Mouse (Mus musculus) lung, postnatal 14 days (tissue): ENCODE data around the gene Gnai3.

Source experiments
- DNase-seq: peaks from one replicate; pipeline ENCODE4 v3.0.0; 2021

Gene Gnai3

DNA sequence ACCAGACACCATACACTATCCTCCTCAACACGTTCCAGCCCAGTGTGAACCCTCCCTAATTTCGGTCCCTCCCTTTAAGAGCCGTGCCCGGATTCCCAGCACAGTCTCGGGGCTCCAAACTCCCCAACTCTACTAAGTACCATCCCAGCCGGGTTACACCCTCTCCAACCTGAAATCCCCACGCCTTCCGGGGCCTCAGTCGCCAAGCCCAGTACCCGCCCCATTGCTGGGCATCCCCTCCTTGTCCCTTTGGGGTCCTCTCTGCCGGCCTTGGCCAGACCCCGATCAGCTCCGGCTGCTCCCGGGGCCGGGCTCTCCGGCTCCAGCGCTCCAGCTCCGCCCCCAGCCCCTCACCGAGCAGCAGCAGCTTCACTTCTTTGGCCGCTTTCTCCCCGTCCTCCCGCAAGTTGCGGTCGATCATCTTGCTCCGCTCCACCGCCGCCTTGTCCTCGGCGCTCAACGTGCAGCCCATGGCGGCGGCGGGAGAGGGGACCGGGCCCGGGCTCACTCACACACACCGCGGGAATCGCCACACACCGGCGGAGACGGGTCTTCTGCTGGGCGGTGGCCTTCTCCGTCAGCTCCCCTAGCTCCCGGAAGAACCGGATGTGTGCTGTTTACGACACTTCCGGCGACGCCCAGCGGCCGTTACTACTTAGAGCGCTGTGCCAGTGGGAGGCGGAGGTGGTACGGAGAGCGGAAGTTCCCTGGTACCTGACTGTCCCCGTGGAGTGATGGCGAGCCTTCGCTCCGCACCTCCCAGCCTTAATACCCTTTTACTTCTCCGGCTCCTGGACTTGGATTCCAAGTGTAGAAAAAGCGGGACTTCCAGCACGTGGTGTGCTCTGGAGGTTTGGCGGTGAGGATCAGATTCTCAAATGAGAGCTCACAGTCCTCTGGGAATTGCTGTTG is at the start of gene Gnai3:
Gene Gnai3, minus strand, starts transcription at position 613 of the 912 bp plus-strand sequence.
- peak; percentile 92 for DNase-seq

DNA sequence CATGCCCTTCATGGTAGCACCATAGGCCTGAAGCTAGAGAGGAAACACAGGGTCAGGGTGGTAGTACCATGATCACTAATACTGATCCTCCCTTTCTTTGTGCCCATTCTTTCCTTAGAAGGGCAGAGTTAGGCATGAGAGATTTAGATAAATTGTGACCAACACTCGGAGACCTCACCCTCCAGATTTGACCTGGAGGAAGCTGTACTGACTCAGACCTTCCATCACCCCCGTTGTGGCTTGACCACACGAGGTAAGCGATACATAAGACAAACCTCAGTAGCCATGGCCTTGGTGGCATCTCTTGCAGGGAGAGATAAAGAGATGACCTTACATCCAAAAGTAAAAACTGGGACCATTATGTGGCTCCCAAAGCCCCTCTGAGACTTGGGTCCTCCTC is 49.3 kb upstream of the Gnai3 start:
- DNase-seq = no peak

DNA sequence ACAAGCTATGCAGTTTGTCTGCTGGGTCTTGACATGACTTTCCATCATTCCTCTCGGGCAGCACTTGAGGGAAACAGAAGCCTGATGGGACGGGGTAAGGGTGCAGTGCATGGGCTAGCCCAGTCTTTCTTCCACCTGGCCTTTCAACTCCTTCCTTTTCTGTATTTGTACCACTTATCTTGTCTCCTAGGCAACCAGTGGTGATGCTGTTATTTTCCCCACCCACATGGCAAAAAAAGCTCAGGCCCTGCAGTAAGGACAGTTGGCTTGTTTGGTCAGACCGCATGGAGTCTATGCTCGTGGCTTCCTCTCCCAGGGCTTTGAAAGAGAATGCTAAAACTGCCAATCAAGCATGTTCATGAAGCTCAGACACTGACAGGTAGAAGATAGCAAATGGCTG is 47.7 kb upstream of the Gnai3 start:
- DNase-seq = no peak

DNA sequence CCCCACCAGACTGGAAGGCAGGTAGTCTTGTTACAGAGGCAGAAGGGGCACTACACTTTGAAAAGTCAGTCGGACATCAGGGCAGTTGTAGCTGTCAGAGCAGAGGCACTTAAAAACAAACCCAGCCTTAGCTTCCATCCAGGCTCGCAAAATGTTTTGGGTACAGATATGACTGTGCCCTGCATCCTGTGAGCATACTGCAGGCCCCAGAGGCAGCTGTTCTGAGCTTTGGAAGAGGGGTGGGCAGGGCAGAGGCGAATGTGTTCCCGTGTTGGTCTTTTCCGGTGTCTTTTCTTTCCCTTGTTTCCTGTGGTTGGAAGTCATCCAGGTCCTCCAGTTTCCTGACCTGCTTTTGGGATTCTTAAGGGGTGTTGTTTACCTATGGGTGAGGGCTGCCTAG is 44.0 kb upstream of the Gnai3 start:
- DNase-seq = no peak

DNA sequence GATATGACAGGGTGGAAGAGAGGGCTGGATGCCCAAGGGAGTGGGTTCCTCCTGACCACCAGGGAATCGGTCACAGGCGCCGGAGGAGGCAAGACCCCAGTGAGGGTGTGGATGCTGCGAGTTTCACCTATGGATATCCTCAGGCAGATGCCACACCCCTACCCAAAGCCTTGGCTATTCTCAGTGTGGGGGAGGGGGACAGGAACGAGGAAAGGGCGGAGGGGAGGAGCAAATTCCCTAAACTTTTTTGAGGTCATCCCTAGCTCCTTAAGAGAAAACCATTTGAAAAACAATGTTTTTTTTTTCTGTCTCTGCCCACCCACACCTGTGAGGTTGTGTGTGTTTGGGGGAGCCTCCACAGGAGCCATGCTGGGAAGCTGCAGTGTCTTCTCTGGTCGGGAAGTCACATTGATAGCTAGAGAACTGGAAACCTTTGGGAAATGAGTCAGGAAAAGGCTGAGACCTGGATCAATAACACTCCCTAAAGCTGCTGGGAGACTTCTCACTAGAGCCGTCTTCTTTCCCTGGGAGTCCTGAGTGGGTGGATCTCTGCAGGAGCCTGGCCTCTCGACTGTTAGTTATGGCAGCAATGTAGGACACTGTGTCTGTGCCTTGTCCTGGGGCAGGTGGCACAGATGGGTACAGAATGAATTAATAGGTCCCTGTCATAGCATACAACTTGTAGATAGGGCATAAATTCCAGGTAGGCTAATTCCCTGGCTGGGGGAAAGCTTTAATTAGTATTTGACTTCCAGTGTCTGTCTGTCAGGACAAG is 43.0 kb upstream of the Gnai3 start:
- no peak for DNase-seq

DNA sequence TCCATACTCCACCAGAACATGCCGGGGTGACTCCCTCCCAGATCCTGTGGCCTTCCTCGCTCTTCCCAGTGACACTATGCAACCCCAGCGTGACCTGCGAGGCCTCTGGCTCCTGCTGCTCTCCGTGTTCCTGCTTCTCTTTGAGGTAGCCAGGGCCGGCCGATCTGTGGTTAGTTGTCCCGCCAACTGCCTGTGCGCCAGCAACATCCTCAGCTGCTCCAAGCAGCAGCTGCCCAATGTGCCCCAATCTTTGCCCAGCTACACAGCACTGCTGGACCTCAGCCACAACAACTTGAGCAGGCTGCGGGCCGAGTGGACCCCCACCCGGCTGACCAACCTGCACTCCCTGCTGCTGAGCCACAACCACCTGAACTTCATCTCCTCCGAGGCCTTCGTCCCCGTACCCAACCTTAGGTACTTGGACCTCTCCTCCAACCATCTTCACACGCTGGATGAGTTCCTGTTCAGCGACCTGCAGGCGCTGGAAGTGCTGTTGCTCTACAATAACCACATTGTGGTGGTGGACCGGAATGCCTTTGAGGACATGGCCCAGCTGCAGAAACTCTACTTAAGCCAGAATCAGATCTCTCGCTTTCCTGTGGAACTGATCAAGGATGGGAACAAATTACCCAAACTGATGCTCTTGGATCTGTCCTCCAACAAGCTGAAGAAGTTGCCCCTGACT is 41.3 kb upstream of the Gnai3 start:
- DNase-seq = no peak

DNA sequence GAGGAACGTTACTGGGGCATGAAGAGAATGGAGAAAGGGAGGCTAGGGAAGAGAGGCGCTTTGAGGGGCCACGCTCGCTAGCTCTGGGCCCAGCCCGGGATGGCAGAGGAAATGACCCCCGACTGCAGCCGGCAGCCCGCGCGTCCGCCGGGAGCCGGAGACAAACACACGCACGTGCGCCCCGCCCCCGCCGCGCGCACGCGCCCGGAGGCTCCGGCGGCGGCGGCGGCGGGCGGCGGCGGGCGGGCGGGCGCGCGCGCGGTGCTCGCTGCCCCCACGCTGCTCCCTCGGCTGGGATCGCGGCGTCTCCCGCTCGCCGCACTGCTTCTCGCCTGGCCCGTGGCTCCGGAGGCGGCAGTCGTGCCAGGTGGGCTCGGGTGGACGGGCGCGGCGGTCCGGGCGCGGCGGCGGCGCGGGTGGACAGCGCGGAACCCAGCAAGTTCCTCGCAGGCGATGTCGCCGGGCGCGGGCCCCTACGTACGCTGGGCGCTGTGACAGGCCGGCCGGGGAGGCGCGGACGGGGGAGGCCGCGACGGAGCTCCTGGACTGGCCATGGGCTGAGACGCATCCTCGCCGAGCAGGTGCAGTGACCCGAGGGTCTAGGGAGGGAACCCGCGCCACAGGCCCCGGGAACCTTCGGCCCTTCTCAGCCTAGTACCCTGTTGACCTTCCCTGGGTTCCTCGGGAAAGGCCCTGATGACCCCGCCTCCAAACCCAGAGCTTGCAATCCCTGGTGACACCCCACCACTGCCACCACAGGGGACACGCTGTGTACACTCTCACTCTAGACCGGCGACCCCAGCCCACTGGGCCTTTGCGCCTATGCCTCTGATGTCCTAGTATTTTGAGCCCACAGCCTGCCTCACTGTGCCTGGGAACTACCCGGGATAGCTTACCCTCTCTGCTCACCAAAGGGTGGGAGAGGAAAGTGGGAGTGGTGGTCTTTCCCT is 40.4 kb upstream of the Gnai3 start, which contains the start of gene Amigo1:
Gene Amigo1, plus strand, starts transcription at position 238 of the 950 bp plus-strand sequence.
- DNase-seq = peak; percentile 53

DNA sequence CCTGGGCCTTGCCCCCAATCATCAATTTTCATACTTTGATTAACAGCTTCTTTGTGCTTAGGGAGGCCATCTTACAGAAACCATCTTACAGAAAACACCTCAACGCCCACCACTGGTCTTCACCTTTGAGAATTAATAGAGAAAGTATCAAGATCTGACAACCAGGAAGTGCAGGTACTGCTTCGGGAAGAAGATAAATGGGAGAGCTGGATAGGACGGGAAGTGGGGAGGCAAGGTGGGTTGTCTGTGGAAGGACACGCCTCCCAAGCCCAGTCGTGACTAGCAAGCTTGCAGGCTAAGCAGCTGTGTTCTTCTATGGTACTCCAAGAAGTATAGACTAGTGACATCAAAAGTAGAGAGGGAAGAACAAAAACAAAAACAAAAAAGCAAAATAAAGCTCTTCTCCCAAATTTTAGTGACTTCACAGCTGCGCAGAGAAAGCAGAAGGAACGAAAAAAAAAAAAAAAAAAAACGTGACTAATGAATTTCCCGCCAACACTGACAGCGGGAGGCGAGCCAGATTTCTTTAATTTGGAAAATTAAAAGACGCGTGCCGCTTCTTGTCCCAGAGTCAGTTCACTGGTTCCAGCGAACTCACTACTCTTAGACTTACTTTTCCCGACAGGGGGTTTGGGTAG is 39.6 kb upstream of the Gnai3 start:
- DNase-seq = no peak

DNA sequence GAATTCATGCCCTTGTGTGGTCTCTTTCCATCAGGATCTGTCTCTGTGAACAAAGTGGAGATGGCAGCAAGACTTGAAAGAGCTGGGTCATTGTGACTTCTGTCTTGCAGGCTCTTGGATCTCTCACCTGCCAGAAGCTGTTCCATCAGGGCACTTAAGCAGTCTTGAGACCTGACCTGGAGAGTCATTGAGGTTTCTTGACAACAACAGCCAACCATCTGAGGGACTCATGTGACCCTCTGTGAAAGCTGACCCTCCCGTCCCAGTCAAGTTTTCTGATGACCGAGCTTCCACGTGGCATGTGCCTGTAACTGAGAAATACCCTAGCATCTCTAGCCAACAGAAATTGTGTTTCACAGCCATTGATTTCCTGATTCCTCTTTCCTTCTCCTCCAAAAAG is 38.8 kb upstream of the Gnai3 start:
- DNase-seq = no peak

DNA sequence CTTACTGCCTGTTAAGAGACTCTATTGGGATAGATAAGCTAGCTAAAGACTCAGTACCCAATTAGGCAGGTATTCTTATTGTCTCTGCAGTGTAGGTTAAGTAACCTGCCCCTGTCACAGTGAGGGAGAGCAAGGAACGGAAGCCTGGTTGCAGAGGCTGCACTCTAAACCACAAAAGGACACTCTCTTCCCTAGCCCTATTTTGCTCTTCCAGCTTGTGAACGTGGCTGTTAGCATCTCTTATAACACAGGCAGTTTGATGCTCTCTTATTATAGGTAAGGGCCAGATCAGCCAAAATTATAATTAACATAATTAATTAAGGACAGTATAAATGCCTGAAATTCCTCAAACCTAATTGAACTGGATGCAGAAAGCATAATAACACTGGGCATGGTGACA is 34.6 kb upstream of the Gnai3 start:
- DNase-seq = no peak

DNA sequence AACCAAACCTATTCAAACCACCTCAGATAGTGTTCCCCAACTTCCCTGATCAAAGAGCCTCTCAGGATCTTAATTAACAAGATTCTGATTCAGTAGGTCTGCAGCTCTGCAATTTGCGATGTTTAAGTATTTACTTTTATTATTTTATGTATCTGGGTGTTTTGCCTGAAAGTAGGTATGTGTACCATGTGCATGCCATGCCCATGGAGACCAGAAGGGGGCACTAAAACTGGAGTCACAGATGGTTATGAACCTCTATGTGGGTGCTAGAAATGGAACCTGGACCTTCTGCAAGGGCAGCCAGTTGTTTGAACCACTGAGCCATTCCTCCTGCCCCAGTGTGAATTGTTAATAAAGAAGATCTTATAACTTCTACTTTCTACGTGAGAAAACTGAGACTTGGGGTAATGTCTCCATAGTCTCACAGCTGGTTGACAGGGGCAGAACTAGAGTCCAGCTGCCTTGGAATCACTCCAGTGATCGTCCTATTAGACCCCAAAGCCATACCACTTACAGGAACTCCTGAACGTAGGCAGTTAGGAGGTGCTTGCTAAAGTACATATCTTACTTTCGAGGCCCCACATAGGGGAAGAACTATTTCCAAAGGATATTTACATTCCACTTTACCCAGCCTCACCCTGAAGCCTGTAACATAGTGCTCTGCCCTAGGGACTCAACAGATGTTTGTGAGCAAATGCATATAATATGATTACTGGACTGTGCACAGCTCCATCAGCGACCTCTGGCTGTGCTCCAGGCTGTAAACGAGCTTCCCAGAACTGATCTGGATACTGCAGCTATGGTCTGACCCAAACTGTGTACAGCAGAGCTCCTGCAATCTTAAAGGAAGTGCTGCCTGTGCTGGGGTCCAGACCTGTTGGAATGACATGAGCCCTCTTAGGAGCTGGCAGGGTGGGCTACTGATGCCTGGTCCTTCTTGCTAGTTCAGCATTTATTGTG is 33.1 kb upstream of the Gnai3 start:
- DNase-seq = no peak

DNA sequence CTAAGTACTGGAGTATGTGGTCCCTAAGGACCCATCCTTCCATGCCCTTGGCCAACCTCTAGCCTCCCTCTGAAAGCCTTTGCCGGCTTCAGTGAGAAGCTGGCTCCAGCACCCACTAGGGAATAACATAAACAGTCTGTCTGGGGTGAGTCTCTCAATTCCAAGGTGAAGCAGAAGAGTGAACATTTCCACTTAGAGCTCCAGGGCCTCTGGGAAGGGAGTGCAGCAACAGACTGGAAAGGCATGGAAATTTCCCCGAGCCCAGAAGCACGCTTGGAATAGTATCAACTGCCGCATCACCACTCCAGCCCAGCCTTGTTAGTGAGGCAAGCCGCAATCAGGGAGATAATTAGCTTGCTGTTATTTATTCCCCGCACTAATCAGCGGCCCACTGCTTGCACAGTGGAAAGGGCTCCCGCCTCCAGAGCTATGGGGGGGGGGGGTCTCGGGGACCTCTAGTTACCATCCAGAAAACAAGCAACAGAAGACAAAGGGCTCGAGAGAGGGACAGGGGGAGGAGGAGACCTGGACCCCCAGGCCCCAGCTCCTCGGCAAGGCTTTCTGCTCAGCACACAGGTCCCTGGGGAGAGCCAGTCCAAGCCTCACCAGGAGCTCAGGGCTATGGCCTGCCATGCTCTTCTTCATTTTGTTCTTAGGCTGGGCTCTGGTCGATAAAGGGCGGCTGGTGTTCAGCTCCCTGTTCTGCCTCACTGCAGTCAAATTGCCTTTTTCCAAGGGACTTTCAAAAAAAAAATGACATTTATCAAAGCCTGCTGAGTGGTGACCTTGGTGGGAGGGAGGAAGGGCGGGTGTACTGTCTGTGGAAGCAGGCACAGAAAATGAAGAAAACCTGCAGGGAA is 29.0 kb upstream of the Gnai3 start:
- DNase-seq = peak; percentile 32

DNA sequence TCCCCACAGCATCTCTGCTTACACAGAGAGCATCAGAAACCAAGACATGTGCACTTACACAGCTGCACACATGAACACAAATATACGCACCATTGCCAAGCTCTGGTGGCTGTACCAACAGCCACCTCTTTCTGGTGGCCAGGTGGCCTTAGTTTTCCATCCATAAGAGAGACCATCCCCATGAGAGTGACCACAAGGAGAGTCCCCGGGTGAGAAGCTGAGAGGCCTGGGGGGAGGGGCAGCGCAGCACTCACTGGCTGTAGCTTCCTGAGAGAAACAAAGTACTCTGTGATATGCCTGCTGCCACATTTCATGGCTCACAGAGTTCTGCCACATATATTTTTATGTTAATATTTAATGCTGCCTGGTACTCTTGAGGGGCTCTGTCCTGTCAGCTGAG is 23.3 kb upstream of the Gnai3 start:
- DNase-seq = no peak

DNA sequence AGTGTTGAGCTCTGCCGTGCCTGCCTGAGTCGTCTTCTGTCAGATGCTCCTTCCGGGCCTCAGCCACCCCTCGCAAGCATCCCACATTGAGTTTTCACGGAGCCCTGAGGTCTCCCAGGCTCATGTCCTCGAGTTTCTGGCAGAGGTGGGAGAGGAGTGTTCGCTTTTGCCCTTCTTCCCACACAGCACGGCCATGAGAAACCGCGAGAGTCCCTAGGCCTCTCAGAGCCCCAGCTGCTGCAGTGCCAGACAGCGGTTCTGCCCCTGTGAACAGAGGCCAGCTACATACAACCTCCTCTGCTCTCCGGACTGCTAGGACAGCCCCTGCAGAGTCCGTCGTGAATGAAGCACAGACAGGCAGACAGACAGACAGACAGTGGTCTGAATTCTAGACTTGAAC is 21.6 kb upstream of the Gnai3 start:
- no peak for DNase-seq

DNA sequence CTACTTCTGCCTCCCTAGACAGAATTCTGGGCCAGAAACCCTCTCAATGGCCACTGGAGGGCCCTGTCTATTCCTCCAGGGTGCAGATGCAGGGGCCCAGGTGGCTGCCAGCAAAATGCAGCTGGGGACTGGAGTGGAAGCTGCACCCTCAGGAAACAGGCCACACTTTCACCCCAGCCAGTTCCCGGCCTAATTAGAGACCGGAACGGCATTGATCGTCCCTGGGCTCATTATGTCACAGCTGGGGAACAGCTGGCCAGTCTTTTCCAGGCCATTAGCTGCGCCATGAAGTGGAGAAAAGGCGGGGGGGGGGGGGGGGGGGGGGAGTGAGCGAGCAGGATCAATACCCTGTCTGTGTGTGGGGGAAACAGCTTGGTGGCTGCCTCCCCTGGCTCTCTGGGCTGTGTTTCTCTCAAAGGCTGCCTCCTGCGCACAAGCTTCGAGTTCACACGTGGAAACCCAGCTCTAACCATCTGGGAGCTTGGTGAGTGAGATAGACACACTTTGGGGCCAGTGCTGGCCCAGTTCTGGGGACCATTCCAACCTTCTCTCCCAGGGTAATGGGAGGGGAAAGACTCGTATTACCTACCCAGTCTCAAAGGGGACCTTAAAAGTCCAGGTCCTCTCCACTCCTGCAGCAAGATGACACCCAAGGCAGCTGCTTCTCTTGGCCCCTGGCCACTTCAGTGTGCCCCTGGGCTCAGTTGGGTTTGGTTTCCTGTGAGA is 20.7 kb upstream of the Gnai3 start:
- DNase-seq = peak; percentile 43

DNA sequence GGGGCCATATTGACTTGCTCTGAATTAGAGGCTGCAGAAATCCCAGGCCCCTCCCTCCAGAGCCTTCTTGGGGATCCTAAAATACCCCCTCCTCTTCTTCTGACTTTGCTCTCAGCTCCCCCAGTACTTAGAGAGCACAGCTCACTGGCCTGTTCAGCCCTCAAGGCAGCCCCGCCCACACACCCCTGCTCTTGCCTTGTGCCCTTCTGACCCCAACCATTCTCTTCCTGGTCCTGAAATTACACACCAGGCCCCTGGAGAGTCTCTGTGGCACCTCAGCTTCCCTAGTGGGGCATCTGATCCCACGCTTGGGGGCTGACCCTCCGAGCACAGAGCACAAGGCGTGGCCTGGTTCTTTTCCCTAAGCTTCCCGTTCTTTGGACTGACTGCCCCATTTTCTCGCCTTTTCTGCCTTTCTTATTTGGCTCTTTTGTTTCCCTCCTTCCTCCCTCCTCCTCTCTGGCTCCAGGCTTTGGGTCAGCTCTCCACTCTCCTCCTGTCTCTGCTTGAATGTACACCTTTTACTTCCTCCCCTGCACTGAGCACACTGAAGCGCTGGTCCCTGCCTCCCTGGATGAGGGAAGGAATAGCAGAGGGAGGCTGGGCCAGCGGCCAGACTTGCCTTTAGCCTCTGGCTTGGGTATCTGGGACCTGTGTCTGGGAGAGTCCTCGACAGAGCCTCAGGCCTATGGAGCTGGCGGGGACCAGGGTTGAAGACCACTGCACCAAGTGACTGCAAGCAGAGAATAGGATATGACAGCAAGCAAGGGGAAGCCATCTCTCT is 19.8 kb upstream of the Gnai3 start:
- no peak for DNase-seq

DNA sequence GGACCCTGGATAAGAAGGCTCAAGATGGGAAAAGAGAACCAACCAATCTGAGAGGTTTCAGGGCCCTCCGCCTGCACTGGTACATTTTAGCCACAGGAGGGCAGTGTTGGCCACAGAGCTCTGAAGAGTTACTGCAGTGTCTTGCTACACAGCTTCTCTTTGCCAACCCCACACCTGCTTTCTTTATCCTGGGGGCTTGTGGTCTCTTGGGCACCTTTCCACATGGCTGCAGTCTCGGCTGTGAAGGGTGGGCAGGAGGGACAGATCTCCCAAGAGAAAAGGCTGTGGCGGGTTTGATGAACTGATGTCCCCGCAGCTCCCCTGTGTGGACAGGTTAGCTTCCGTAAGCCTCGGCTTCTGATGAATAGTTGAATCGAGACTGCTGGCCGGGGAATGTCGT is 18.9 kb upstream of the Gnai3 start:
- DNase-seq = peak; percentile 84

DNA sequence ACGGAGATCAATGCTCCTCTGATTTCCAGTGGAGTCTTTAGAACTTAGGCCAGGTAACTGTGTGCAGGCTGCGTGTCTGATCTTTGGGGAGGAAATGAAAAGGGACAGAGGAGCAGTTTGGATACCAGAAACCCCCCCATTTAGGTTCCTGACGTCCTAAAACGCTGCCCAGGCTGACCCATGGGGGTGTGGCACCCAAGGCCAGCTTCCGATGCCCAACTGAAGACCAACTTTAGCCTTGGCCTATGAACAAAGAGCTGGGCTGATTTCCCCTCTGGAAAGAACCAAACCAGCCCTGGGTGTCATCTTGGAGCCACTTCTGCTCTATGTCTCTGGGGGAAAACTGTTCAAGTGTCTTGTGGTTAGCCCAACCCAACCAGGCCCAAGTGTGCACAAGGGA is 18.1 kb upstream of the Gnai3 start:
- no peak for DNase-seq
